Mouse (Mus musculus) heart, embryonic 14.5 days (tissue): ENCODE results near the gene Capns1. TPM values are rescaled to one million over a fixed set of nuclear protein-coding genes. Genes with fewer than 3 reads are reported as not detected.
A peak's percentile ranks its signal among the peaks of the same experiment; 100 is the strongest.

Experiments used
- ATAC-seq: fragments of 200-750 bp; cut with Nextera tagmentation; 2 replicates; pipeline ENCODE4 v1.8.0; 2017; ENCODE audit warnings: low read depth, moderate TSS enrichment; ENCODE audit not compliant: insufficient number of reproducible peaks, insufficient read depth, low FRiP score
- H3K27ac ChIP-seq, 2 experiments: fragments of 200-500 bp in 1 of 2; fragments of 300-500 bp in 1 of 2; sonication (generic) in 1 of 2; replicated peaks in 1 of 2; 2 replicates each; pipeline ENCODE4 v1.5.1; 2012 to 2014; ENCODE audit warnings: low read depth in 2 of 2, low read length in 2 of 2, control low read depth in 1 of 2, mild to moderate bottlenecking in 1 of 2, mixed read lengths in 1 of 2; ENCODE audit not compliant: control insufficient read depth in 1 of 2, insufficient read depth in 1 of 2
- H3K27me3 ChIP-seq: fragments of 300-500 bp; sonication (generic); 2 replicates; pipeline ENCODE4 v1.6.1; 2014; ENCODE audit warnings: mild to moderate bottlenecking, low read length, control low read depth; ENCODE audit not compliant: control insufficient read depth, insufficient read depth
- H3K36me3 ChIP-seq: fragments of 300-500 bp; sonication (generic); 2 replicates; pipeline ENCODE4 v1.6.1; 2014; ENCODE audit warnings: mild to moderate bottlenecking, control low read depth, low read length, mixed read lengths; ENCODE audit not compliant: control insufficient read depth, insufficient read depth
- H3K4me1 ChIP-seq, 2 experiments: fragments of 200-500 bp in 1 of 2; fragments of 300-500 bp in 1 of 2; sonication (generic) in 1 of 2; 2 replicates each; pipeline ENCODE4 v1.6.1; 2012 to 2014; ENCODE audit warnings: low read length in 2 of 2, control low read depth in 1 of 2, mixed read lengths in 1 of 2; ENCODE audit not compliant: control insufficient read depth in 2 of 2, insufficient read depth in 2 of 2
- H3K4me2 ChIP-seq: fragments of 300-500 bp; sonication (generic); 2 replicates; pipeline ENCODE4 v1.6.1; 2014; ENCODE audit warnings: mild to moderate bottlenecking, low read length
- H3K4me3 ChIP-seq, 2 experiments: fragments of 200-500 bp in 1 of 2; fragments of 300-500 bp in 1 of 2; sonication (generic) in 1 of 2; 2 replicates each; pipeline ENCODE4 v1.5.1; 2012 to 2014; ENCODE audit warnings: low read length in 2 of 2, mild to moderate bottlenecking in 2 of 2, control low read depth in 1 of 2, low read depth in 1 of 2, moderate library complexity in 1 of 2; ENCODE audit not compliant: control insufficient read depth in 1 of 2, insufficient read depth in 1 of 2
- H3K9ac ChIP-seq: fragments of 300-500 bp; sonication (generic); 2 replicates; pipeline ENCODE4 v1.6.1; 2014; ENCODE audit warnings: mild to moderate bottlenecking, low read length
- H3K9me3 ChIP-seq: fragments of 300-500 bp; sonication (generic); 2 replicates; pipeline ENCODE4 v1.6.1; 2016; ENCODE audit warnings: low read length, control low read depth; ENCODE audit not compliant: control insufficient read depth
- WGBS: fragments of 180-500 bp; shearing (Covaris S2); extraction: QIAGEN DNeasy Blood & Tissue Kit; methylation state at CpG from one replicate; pipeline ENCODE4 v1.1.7; 2014; 5-methylcytosine and 5-hydroxymethylcytosine counted together
- polyA plus RNA-seq: library from polyadenylated mRNA; unstranded; fragments of >200 nt; fragmentation: Nextera tagmentation; extraction: Ambion mirVana; gene quantifications from 2 replicates; pipeline ENCODE4 v1.2.1, GENCODE M21; 2014

Gene Capns1
- polyA plus RNA-seq, 1 experiment from 2014 or later: 73.7 TPM

DNA sequence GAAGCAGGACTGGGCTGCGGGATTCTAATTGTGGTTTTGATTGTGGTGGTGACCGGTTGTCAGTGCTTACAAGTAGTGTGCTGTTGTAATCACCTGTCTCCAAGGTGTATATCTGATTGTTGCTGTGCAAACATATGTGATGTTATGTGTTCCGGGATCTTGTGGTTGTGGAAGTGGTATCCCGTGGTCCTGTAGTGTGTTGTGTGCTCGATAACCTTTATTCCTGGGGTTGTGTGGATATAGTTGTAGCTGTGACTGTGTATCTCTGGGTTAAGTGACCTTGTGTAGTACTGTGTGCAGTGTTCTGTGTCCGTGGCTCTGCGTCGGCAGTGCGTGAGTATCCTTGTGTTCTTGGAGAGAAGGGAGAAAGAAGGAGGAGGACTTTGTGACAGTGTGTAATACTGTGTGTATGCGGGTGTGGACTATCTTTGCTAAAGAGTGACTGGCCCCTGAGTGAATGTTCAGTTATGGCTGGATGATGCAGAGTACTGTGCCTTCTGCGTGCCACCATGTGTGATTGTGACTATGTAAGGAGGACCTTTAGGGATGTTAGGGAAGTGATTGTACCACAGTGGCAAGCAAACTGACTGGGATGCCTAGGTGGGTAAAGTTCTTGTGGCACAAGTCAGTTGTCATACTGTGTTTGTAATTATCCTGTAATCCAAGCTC lies 28.2 kb downstream of the Capns1 start:
- H3K9me3 ChIP-seq: no peaks in the 10 kb centered on the region
- peak overlapping the region in 1 of 2 experiments; percentile 87; a peak in 1 of 4 replicates for H3K27ac ChIP-seq
- H3K9ac ChIP-seq: peak overlapping the region; percentile 96
- 21% methylated on average over 11 of the region's 11 CpGs for WGBS
- H3K27me3 ChIP-seq: no peaks in the 10 kb centered on the region
- peak overlapping the region; percentile 86 for H3K4me2 ChIP-seq
- peak overlapping the region; percentile 71 to 79 for H3K4me3 ChIP-seq
- no peak for ATAC-seq
- 0 out of 2 replicates have a peak, but pooled peaks cover 5% of the 10 kb centered on the region for H3K36me3 ChIP-seq
- H3K4me1 ChIP-seq: peaks cover 0 to 17% of the 10 kb centered on the region in 2 experiments; a peak in 3 of 4 replicates

DNA sequence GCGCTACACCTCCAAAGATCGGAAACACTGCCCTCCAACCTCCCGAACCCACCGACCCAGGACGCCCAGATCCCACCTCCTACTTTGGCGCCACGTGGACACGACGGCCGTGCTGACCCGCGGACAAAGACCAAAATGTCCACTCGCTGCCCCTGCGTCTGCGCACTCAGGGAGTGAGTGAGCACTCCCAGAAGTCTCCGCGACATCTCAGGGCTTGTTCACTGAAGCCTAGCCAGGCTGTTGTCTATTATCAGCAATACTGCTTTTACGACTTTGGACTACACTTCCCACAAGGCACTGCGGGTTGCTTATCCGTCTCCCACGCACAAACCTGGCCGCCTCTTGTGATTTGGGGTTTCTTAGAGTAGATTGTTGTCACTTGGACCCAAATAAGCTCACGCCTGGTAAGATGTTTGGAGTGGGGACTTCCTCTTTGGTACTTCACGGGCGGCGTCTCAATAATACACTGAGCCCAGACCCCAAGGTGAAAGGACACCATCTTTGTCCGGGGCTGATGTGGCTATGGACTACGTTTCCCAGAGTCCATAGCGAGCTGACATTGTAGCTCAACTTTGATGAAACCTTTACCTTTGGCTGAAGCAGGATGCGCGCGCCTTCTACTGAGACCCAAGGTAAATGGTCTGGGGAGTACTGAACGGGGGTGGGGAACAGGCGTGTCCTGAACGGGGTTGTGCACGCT lies 28.9 kb downstream of the Capns1 start, which contains the start of gene Zfp146:
Gene Zfp146 (minus strand): TSS at position 168 of the 700 bp plus-strand sequence.
- ATAC-seq: peak; percentile 96
- H3K36me3 ChIP-seq: peaks cover 8% of the 10 kb centered on the region; the same call in 1 of the 2 replicates
- H3K9me3 ChIP-seq: 0 out of 2 replicates have a peak, but pooled peaks cover 3% of the 10 kb centered on the region
- 0% methylated on average over 36 of the region's 36 CpGs for WGBS
- no peaks in the 10 kb centered on the region for H3K27me3 ChIP-seq
- H3K9ac ChIP-seq: peak within 1 kb of the TSS; percentile 96
- H3K4me1 ChIP-seq: peaks cover 0 to 17% of the 10 kb centered on the region in 2 experiments; a peak in 3 of 4 replicates
- H3K27ac ChIP-seq: peak within 1 kb of the TSS; percentile 87
- H3K4me2 ChIP-seq: peak within 1 kb of the TSS; percentile 86
- H3K4me3 ChIP-seq: peak within 1 kb of the TSS; percentile 71 to 79

DNA sequence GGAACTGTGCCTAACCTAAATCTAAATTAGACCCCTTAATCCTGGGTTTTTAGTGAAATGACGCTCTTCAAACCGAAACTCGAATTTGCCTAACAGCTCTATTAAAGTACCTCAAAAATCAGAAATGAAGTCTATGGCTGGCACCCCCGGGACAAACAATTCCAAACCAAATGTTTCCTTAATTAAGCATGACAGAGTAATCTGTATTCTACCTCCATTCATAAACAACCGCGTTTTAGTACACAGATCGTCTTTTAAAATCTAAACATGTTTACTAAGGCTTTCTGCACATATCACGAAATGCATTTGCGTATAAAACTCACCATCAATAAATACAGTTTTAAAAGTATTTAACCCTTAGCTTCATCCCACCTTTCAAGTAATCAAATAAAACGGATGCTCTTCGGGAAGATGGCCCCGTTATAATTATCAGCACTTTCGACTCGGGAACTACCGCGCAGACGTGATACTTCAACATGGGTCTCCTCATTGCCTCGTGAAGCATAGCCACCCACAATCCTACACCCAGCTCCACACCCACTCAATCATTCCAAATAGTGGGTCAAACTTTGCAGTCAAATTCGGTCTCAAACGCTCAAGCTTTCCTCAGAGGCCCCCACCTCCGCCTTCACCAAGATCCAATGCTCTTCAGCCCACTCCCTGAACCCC lies 29.6 kb downstream of the Capns1 start:
- H3K9ac ChIP-seq: peak overlapping the region; percentile 96
- 4% methylated on average over 21 of the region's 21 CpGs for WGBS
- peak overlapping the region; percentile 79 to 87 for H3K27ac ChIP-seq
- peaks cover 9% of the 10 kb centered on the region; the same call in 1 of the 2 replicates for H3K36me3 ChIP-seq
- no peaks in the 10 kb centered on the region for H3K27me3 ChIP-seq
- peak overlapping the region; percentile 86 for H3K4me2 ChIP-seq
- ATAC-seq: peak; percentile 1; the same call in 1 of the 2 replicates
- 0 out of 2 replicates have a peak, but pooled peaks cover 3% of the 10 kb centered on the region for H3K9me3 ChIP-seq
- H3K4me1 ChIP-seq: peaks cover 0 to 17% of the 10 kb centered on the region in 2 experiments; a peak in 3 of 4 replicates
- H3K4me3 ChIP-seq: peak overlapping the region; percentile 71 to 79

DNA sequence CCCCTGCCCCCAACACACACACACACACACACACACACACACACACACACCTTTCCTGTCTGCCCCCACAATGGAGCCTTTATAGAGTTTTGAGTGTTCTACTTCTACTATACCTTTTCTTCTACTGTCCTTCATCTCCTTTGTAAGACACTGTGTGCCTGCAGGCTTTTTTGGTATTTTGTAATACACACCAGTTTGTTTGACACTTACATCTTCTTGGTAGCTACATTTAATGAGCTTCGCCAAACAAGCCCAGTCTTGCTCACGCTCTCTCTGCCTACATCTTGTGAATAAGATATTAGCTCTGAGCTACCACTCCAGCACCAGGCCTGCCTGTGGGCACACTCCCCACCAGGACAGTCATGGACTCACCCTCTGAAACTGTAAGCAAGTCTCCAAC lies 33.9 kb downstream of the Capns1 start:
- Histone ChIP-seq H3K4me1 (peaks cover 0 to 9% of the 10 kb centered on the region in 2 experiments; a peak in 2 of 4 replicates), H3K9ac (no peak overlapping the region), H3K27ac (no peak overlapping the region), H3K4me2 (no peak overlapping the region), H3K4me3 (no peak overlapping the region), H3K27me3 (no peaks in the 10 kb centered on the region), H3K36me3 (peaks cover 47% of the 10 kb centered on the region), H3K9me3 (peaks cover 23% of the 10 kb centered on the region)
- WGBS: 96% methylated on average over 2 of the region's 2 CpGs
- ATAC-seq: no peak

DNA sequence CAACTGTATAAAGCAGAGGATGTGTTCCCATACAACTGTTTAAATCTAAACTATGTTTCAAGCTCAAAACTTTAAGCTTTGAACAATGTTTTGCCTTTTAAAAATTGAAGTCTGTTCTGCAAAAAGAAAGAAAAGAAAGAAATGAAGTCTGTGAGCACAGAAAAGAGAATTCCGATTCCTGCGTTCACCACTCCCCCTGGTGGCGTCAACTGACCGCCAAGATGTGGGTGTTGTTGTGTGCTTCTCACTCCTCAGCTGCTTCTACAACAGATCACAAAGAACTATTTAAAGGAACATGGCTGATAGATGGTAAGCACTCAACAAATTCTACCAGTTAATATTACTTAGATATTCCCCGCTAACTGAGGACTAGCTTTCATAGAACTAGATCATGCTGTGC lies 35.5 kb downstream of the Capns1 start:
- H3K9me3 ChIP-seq: peaks cover 24% of the 10 kb centered on the region

DNA sequence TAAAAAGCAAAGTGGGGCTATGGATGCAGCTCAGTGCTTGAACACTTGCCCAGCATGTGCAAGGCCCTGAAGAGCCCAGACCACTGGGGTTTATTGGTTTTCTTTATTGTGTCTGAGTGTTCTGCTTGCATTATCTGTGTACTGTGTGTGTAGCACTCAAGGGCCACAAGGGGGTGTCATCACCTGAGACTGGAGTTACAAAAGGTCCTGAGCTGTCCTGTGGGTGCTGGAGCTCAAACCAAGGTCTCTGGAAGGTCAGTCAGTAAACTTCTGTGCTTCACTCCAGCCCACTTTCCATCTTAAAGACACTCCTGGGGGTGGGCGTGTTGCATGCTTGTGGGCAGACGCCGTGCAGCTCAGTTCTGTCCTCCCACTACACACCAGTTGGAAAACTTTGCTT lies 43.1 kb downstream of the Capns1 start:
- H3K9me3 ChIP-seq: peaks cover 65% of the 10 kb centered on the region
- no peaks in the 10 kb centered on the region for H3K27me3 ChIP-seq
- H3K27ac ChIP-seq: no peak overlapping the region
- no peak overlapping the region for H3K9ac ChIP-seq
- WGBS: 97% methylated on average over 3 of the region's 3 CpGs
- H3K4me1 ChIP-seq: no peaks in the 10 kb centered on the region
- no peak overlapping the region for H3K4me3 ChIP-seq
- H3K36me3 ChIP-seq: peaks cover 54% of the 10 kb centered on the region
- ATAC-seq: no peak
- no peak overlapping the region for H3K4me2 ChIP-seq

More for the DNA sequence above, 35.5 kb downstream of the Capns1 start:
- H3K27ac ChIP-seq: no peak overlapping the region
- no peak overlapping the region for H3K9ac ChIP-seq
- no peak for ATAC-seq
- no peak overlapping the region for H3K4me3 ChIP-seq
- H3K27me3 ChIP-seq: no peaks in the 10 kb centered on the region
- H3K4me1 ChIP-seq: peaks cover 0 to 5% of the 10 kb centered on the region in 2 experiments; a peak in 1 of 4 replicates
- 89% methylated on average over 5 of the region's 5 CpGs for WGBS
- no peak overlapping the region for H3K4me2 ChIP-seq
- H3K36me3 ChIP-seq: peaks cover 63% of the 10 kb centered on the region

DNA sequence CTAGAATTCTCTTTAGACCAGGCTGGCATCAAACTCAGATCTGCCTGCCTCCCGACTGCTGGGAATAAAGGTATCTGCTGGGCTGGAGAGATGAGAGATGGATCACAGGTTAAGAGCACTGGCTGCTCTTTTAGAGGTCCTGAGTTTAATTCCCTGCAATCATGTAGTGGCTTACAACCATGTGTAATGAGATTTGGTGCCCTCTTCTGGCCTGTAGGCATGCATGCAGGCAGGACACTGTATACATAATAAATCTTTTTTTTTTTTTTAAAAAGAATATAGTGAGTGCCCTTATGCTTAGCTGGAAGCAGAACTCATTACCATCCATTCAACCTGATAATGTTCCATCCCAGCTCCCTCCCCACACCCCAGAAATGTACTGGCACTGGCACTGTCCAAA lies 44.6 kb downstream of the Capns1 start:
- H3K27me3 ChIP-seq: no peaks in the 10 kb centered on the region
- no peak overlapping the region for H3K27ac ChIP-seq
- H3K4me2 ChIP-seq: no peak overlapping the region
- no peak for ATAC-seq
- peaks cover 41% of the 10 kb centered on the region for H3K36me3 ChIP-seq
- 96% methylated on average over 1 of the region's 1 CpGs for WGBS
- H3K4me1 ChIP-seq: no peaks in the 10 kb centered on the region
- no peak overlapping the region for H3K9ac ChIP-seq
- peaks cover 74% of the 10 kb centered on the region for H3K9me3 ChIP-seq
- no peak overlapping the region for H3K4me3 ChIP-seq
